Mouse (Mus musculus): ENCODE data around the gene Fancg. TPM values are rescaled to one million over a fixed set of nuclear protein-coding genes. Genes with fewer than 3 reads are reported as not detected.

Fancg gene
- polyA plus RNA-seq, 1 experiment from 2014 or later = 18.2 TPM

DNA sequence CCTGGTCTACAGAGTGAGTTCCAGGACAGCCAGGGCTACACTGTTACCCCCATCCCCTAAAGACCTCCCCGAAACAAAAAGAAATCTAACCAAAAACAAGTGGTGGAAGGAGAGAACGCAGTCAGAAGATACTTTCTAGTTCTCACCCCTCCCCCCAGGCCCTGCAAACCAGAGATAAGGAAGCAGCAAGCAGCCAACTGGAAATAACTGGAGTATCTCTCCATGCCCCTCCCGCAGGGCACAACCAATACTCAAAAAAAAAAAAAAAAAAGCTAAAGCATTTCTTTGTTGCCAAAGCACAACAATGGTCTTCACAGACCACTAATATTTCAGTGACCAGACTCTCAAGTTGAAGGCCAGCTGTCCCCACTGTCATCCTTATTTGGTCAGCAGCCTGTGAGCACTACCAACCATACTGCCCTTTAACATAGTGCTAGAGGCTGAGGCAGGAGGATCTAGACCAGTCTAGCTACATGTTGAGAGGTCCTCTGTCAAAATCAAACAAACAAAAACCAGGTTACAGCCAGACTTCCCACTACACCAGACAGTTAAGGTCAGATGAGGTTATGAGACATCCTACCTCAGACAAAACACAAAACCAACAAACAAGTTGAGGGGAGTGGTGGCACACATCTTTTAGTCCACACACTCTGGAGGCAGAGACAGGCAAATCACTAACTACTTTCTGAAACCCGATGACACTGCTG is 27.7 kb upstream of the Fancg start:
- Histone ChIP-seq H3K4me2 (peak overlapping the region; percentile 96), H3K9ac (ENCODE audit: low read depth, low read length) (peak overlapping the region; percentile 38)

DNA sequence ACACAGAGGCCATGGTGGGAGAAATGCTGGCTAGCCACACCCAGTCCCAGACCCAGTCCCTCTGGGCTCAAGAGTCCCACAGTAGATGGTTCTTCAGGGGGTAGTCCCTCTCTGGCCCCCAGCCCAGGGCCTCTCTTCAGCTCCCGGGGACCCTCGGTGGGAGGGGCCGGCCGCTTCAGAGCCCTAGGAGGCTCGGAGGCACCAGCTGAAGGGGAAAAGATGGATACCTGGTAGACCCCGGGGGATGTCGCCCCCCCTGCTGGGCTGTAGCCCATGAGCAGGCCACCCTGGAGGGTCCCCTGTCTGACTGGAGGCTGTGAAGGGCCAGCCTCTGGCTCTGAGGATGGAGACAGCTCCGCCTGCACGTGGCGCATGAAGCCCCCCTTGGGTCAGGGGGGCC is 26.1 kb upstream of the Fancg start:
- H3K27ac ChIP-seq (ENCODE audit: low read depth, low read length) = no peak overlapping the region
- peak overlapping the region; percentile 96; the same call in 1 of the 2 replicates for H3K4me2 ChIP-seq
- H3K36me3 ChIP-seq (ENCODE audit: control insufficient read depth, insufficient read depth, low read length) = peaks cover 5% of the 10 kb centered on the region; the same call in 1 of the 2 replicates
- peaks cover 46% of the 10 kb centered on the region for H3K4me1 ChIP-seq (replicated peaks; ENCODE audit: control insufficient read depth, insufficient read depth, low read length)
- no peak overlapping the region for H3K4me3 ChIP-seq (ENCODE audit: low read depth, low read length)
- no peaks in the 10 kb centered on the region for H3K27me3 ChIP-seq (replicated peaks; ENCODE audit: control insufficient read depth, insufficient read depth, low read length)
- no peaks in the 10 kb centered on the region for H3K9me3 ChIP-seq (ENCODE audit: control insufficient read depth, low read length)
- H3K9ac ChIP-seq (ENCODE audit: low read depth, low read length) = 0 out of 2 replicates have a peak overlapping the region, but pooled peaks have one; percentile 20
- 80% methylated on average over 10 of the region's 10 CpGs for WGBS
- DNase-seq (ENCODE audit: low spot score) (no peak), ATAC-seq (replicated peaks; ENCODE audit: low FRiP score) (no peak)

More for the DNA sequence above, 27.7 kb upstream of the Fancg start:
- Histone ChIP-seq H3K4me1 (replicated peaks; ENCODE audit: control insufficient read depth, insufficient read depth, low read length) (peaks cover 43% of the 10 kb centered on the region), H3K4me3 (ENCODE audit: low read depth, low read length) (peak overlapping the region; percentile 64), H3K27ac (ENCODE audit: low read depth, low read length) (peak overlapping the region; percentile 82), H3K36me3 (ENCODE audit: control insufficient read depth, insufficient read depth, low read length) (peaks cover 5% of the 10 kb centered on the region; the same call in 1 of the 2 replicates), H3K9me3 (ENCODE audit: control insufficient read depth, low read length) (no peaks in the 10 kb centered on the region), H3K27me3 (replicated peaks; ENCODE audit: control insufficient read depth, insufficient read depth, low read length) (no peaks in the 10 kb centered on the region)
- WGBS = 30% methylated on average over 4 of the region's 4 CpGs
- ATAC-seq (replicated peaks; ENCODE audit: low FRiP score) = peak; percentile 68
- DNase-seq (ENCODE audit: low spot score) = peak; percentile 70

GRCm38 (mm10) chr4:43035851-43036250 is 25.5 kb upstream of the Fancg start:
- 88% methylated on average over 6 of the region's 6 CpGs for WGBS
- ATAC-seq (replicated peaks; ENCODE audit: low FRiP score) = no peak
- Histone ChIP-seq H3K36me3 (ENCODE audit: control insufficient read depth, insufficient read depth, low read length) (peaks cover 5% of the 10 kb centered on the region; the same call in 1 of the 2 replicates), H3K27ac (ENCODE audit: low read depth, low read length) (no peak overlapping the region), H3K4me1 (replicated peaks; ENCODE audit: control insufficient read depth, insufficient read depth, low read length) (peaks cover 43% of the 10 kb centered on the region), H3K4me2 (no peak overlapping the region), H3K4me3 (ENCODE audit: low read depth, low read length) (no peak overlapping the region), H3K9ac (ENCODE audit: low read depth, low read length) (no peak overlapping the region), H3K9me3 (ENCODE audit: control insufficient read depth, low read length) (no peaks in the 10 kb centered on the region), H3K27me3 (replicated peaks; ENCODE audit: control insufficient read depth, insufficient read depth, low read length) (no peaks in the 10 kb centered on the region)
- DNase-seq (ENCODE audit: low spot score) = no peak

DNA sequence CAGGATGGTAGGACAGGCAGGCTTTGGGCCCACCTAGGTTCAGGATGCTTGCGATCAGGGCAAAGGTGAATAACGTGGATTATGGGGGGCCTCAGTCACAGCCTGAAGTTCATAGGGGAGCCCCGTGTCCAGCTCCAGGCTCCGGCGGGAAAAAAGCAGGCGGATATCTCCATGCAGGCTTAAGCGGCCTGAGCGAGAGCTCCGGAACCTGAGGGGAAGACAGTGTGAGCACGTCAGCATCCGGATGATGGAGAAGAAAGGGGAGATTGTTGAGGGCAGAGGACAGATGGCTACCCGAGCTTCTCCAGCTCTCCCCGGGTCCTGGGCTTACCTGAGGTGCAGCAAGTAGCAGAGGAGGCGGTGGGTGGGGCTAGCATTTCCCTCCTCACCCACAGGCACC is 23.2 kb upstream of the Fancg start:
- Histone ChIP-seq H3K9ac (ENCODE audit: low read depth, low read length) (no peak overlapping the region), H3K9me3 (ENCODE audit: control insufficient read depth, low read length) (no peaks in the 10 kb centered on the region), H3K4me3 (ENCODE audit: low read depth, low read length) (no peak overlapping the region), H3K36me3 (ENCODE audit: control insufficient read depth, insufficient read depth, low read length) (peaks cover 17% of the 10 kb centered on the region), H3K27ac (ENCODE audit: low read depth, low read length) (no peak overlapping the region), H3K4me2 (no peak overlapping the region), H3K4me1 (replicated peaks; ENCODE audit: control insufficient read depth, insufficient read depth, low read length) (peaks cover 39% of the 10 kb centered on the region), H3K27me3 (replicated peaks; ENCODE audit: control insufficient read depth, insufficient read depth, low read length) (no peaks in the 10 kb centered on the region)
- WGBS = 85% methylated on average over 14 of the region's 14 CpGs
- DNase-seq (ENCODE audit: low spot score) (no peak), ATAC-seq (replicated peaks; ENCODE audit: low FRiP score) (no peak)

DNA sequence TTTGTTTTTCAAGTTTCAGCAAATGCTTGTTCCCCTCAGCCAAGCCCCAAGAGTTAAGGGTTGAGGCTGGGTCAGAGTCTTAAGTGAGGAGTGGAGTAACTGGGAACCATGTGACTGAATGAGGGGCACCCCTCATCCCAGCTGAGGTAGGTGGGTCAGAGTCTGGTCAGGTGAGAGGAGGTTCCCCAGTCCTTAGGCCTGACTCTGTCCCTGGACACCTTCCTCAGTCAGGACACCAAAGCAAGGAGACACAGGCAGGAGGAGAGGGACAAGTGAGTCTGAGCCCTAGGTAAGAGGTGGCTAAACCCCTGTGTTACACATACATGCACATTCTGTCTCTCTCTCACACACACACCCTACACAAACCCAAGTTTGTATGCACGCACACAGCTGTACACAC is 22.2 kb upstream of the Fancg start:
- Histone ChIP-seq H3K36me3 (ENCODE audit: control insufficient read depth, insufficient read depth, low read length) (peaks cover 25% of the 10 kb centered on the region), H3K27me3 (replicated peaks; ENCODE audit: control insufficient read depth, insufficient read depth, low read length) (no peaks in the 10 kb centered on the region), H3K9ac (ENCODE audit: low read depth, low read length) (no peak overlapping the region), H3K27ac (ENCODE audit: low read depth, low read length) (no peak overlapping the region), H3K4me1 (replicated peaks; ENCODE audit: control insufficient read depth, insufficient read depth, low read length) (peaks cover 29% of the 10 kb centered on the region), H3K4me2 (no peak overlapping the region), H3K9me3 (ENCODE audit: control insufficient read depth, low read length) (no peaks in the 10 kb centered on the region), H3K4me3 (ENCODE audit: low read depth, low read length) (no peak overlapping the region)
- DNase-seq (ENCODE audit: low spot score) (no peak), ATAC-seq (replicated peaks; ENCODE audit: low FRiP score) (no peak)
- 75% methylated on average over 1 of the region's 1 CpGs for WGBS

GRCm38 (mm10) chr4:43031237-43031995 is 21.1 kb upstream of the Fancg start, which contains the start of gene Stoml2:
Gene Stoml2, minus strand, starts transcription at chr4:43031710.
- DNase-seq (ENCODE audit: low spot score) (peak; percentile 87), ATAC-seq (replicated peaks; ENCODE audit: low FRiP score) (peak; percentile 97)
- peak within 1 kb of the TSS; percentile 90 for H3K4me3 ChIP-seq (ENCODE audit: low read depth, low read length)
- no peaks in the 10 kb centered on the region for H3K9me3 ChIP-seq (ENCODE audit: control insufficient read depth, low read length)
- H3K9ac ChIP-seq (ENCODE audit: low read depth, low read length) = peak within 1 kb of the TSS; percentile 99
- H3K27me3 ChIP-seq (replicated peaks; ENCODE audit: control insufficient read depth, insufficient read depth, low read length) = no peaks in the 10 kb centered on the region
- H3K27ac ChIP-seq (ENCODE audit: low read depth, low read length) = peak within 1 kb of the TSS; percentile 84
- peak within 1 kb of the TSS; percentile 89 for H3K4me2 ChIP-seq
- H3K4me1 ChIP-seq (replicated peaks; ENCODE audit: control insufficient read depth, insufficient read depth, low read length) = peaks cover 18% of the 10 kb centered on the region
- 1% methylated on average over 38 of the region's 38 CpGs for WGBS
- H3K36me3 ChIP-seq (ENCODE audit: control insufficient read depth, insufficient read depth, low read length) = peaks cover 35% of the 10 kb centered on the region

DNA sequence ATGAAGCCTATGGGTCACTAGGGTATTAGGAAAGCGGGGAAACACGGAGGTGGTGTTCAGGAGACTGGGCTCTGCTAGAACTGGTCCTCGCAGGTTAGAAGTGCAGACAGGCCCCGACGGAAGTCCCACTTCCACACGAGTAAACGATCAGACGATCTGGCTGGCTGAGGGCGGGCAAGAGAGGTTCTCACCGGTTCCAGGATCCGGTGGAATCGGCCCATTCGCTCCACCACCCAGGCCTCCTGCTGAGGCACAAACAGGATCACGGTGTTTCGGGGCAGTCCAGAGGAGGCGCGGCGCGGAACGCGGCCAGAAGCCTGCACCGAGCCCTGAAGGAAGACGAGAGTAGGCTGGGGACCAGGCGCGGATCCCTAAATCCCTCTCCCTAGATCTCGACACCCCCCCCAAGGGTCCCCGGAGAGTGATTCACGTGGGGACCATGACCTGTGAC is 20.5 kb upstream of the Fancg start:
- Histone ChIP-seq H3K4me1 (replicated peaks; ENCODE audit: control insufficient read depth, insufficient read depth, low read length) (peaks cover 15% of the 10 kb centered on the region), H3K27ac (ENCODE audit: low read depth, low read length) (peak overlapping the region; percentile 84), H3K36me3 (ENCODE audit: control insufficient read depth, insufficient read depth, low read length) (peaks cover 31% of the 10 kb centered on the region), H3K9me3 (ENCODE audit: control insufficient read depth, low read length) (no peaks in the 10 kb centered on the region), H3K4me3 (ENCODE audit: low read depth, low read length) (peak overlapping the region; percentile 90), H3K27me3 (replicated peaks; ENCODE audit: control insufficient read depth, insufficient read depth, low read length) (no peaks in the 10 kb centered on the region), H3K9ac (ENCODE audit: low read depth, low read length) (peak overlapping the region; percentile 99), H3K4me2 (peak overlapping the region; percentile 89)
- peak; percentile 61 for DNase-seq (ENCODE audit: low spot score)
- ATAC-seq (replicated peaks; ENCODE audit: low FRiP score) = peak; percentile 62
- under 1% methylated on average over 28 of the region's 28 CpGs for WGBS

DNA sequence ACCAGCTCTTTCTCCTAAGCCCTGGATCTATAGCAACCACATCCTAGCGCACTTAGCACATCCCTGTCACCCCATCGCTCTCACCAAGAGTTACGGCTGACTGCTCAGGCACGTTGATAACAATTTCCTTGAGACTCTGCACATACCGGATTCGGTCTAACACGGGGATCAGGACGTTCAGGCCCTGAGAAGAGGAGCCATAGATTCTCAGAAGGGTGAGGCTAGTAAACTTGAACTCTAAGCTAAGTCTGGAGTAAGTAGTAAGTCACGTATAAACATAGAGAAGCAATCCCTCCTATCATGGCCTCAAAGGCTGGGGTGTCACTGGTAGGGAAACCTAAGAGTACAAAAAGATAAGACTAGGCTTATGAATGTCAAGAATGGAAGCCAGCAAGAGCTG is 20.0 kb upstream of the Fancg start:
- WGBS = 59% methylated on average over 9 of the region's 9 CpGs

More for the DNA sequence above, 20.0 kb upstream of the Fancg start:
- peaks cover 15% of the 10 kb centered on the region for H3K4me1 ChIP-seq (replicated peaks; ENCODE audit: control insufficient read depth, insufficient read depth, low read length)
- DNase-seq (ENCODE audit: low spot score) (no peak), ATAC-seq (replicated peaks; ENCODE audit: low FRiP score) (no peak)
- peak overlapping the region; percentile 99 for H3K9ac ChIP-seq (ENCODE audit: low read depth, low read length)
- H3K27me3 ChIP-seq (replicated peaks; ENCODE audit: control insufficient read depth, insufficient read depth, low read length) = no peaks in the 10 kb centered on the region
- peaks cover 31% of the 10 kb centered on the region for H3K36me3 ChIP-seq (ENCODE audit: control insufficient read depth, insufficient read depth, low read length)
- H3K4me2 ChIP-seq = peak overlapping the region; percentile 89
- peak overlapping the region; percentile 84; the same call in 1 of the 2 replicates for H3K27ac ChIP-seq (ENCODE audit: low read depth, low read length)
- H3K4me3 ChIP-seq (ENCODE audit: low read depth, low read length) = peak overlapping the region; percentile 90
- H3K9me3 ChIP-seq (ENCODE audit: control insufficient read depth, low read length) = no peaks in the 10 kb centered on the region

All from liver, embryonic 11.5 days (tissue).